Mouse (Mus musculus) CH12.LX (cell line): ENCODE results near the gene Srp9.

Experiments
- CHD1 ChIP-seq: IDR thresholded peaks from 2 replicates; pipeline ENCODE4 v1.6.1; 2012; ENCODE audit warnings: low read depth, low read length, improper control_type of control experiment, inconsistent platforms
- CTCF ChIP-seq, 2 experiments: IDR thresholded peaks in 1 of 2; conservative IDR thresholded peaks in 1 of 2; 2 replicates each; pipeline ENCODE4 v1.5.1; 2011 to 2012; ENCODE audit warnings: low read depth in 2 of 2, low read length in 2 of 2, improper control_type of control experiment in 1 of 2, inconsistent platforms in 1 of 2, mild to moderate bottlenecking in 1 of 2, moderate library complexity in 1 of 2
- EP300 ChIP-seq: IDR thresholded peaks from 2 replicates; pipeline ENCODE4 v1.6.1; 2011; ENCODE audit warnings: low read length, improper control_type of control experiment
- JUND ChIP-seq: conservative IDR thresholded peaks from 2 replicates; pipeline ENCODE4 v1.6.1; 2011; ENCODE audit warnings: low read depth, low read length, improper control_type of control experiment
- MAX ChIP-seq: IDR thresholded peaks from 2 replicates; pipeline ENCODE4 v1.6.1; 2011; ENCODE audit warnings: low read length, improper control_type of control experiment
- NELFE ChIP-seq: IDR thresholded peaks from 2 replicates; pipeline ENCODE4 v1.6.1; 2011; ENCODE audit warnings: low read depth, low read length, improper control_type of control experiment
- POLR2A ChIP-seq: IDR thresholded peaks from 2 replicates; pipeline ENCODE4 v1.6.1; 2011; ENCODE audit warnings: low read depth, mild to moderate bottlenecking, improper control_type of control experiment, low read length
- POLR2AphosphoS2 ChIP-seq: IDR thresholded peaks from 2 replicates; pipeline ENCODE4 v1.6.1; 2011; ENCODE audit warnings: low read depth, low read length, improper control_type of control experiment
- TCF12 ChIP-seq: IDR thresholded peaks from 2 replicates; pipeline ENCODE4 v1.6.1; 2014; ENCODE audit warnings: low read depth, mild to moderate bottlenecking, inconsistent platforms, low read length, improper control_type of control experiment
- ZNF384 ChIP-seq: IDR thresholded peaks from 2 replicates; pipeline ENCODE4 v1.6.1; 2012; ENCODE audit warnings: low read depth, low read length, improper control_type of control experiment, inconsistent platforms

- TF ChIP-seq POLR2A (no peak), CTCF (conservative IDR thresholded peaks at IDR 0.05 in 1 of 2, IDR thresholded peaks at IDR 0.05 in 1 of 2; ENCODE audit: low read depth in 2 of 2, low read length in 2 of 2) (peak; percentile 76 to 79), JUND (0 out of 2 replicates have a peak, but pooled peaks have one; percentile 8), TCF12 (0 out of 2 replicates have a peak, but pooled peaks have one; percentile 29), NELFE (0 out of 2 replicates have a peak, but pooled peaks have one; percentile 33), CHD1 (no peak), MAX (no peak), POLR2AphosphoS2 (no peak), EP300 (no peak), ZNF384 (no peak)
Measured at GRCm38 (mm10) chr1:182143288-182143687, 18.8 kb downstream of the Srp9 start.
